Mouse (Mus musculus) lung, postnatal 36 days (tissue): Measurements from ENCODE around the gene Prph2.

ENCODE experiments used
- DNase-seq: peaks from one replicate; pipeline ENCODE4 v3.0.0; 2022; ENCODE audit warnings: mixed read lengths

Gene Prph2

GRCm38 (mm10) chr17:46890843-46891594 lies 19.2 kb upstream of the Prph2 start:
- no peak for DNase-seq

DNA sequence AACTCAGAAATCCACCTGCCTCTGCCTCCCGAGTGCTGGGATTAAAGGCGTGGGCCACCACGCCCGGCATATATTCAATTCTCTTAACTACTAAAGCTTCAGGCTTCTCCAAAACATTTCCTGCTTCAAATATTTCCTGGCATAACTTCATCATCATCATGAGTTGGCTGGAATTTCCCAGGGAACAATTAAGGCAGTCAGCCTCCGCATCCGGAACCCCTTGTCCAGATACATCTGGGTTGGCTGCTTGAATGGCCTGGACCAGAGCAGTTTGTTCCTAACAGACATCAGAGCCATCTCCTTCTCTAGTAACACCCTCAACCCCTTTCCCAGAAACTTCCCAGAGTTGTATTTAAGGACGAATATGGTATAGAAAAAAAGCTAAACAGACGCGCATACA lies 14.8 kb upstream of the Prph2 start:
- DNase-seq = peak; percentile 68

GRCm38 (mm10) chr17:46897221-46897950 lies 12.9 kb upstream of the Prph2 start:
- DNase-seq = peak; percentile 63

DNA sequence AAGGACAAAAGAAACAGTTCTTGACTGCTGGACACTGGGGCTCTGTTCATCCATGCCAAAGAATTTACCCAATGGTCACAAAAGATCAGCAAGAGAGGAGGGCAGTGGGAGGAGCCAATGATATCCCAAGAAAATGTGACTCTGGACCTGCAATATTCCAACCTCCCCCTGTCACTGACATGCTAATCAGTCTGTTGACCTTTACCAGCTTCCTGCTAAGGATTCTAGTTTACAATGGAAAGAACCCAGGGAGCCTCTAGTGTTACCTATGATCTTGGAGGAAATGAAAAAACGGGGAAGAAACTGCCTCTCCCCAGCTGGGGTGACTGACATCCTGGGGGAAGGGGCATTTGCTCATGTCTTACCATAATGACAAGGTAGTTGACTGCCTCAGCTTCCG lies 9.3 kb upstream of the Prph2 start:
- DNase-seq = no peak

GRCm38 (mm10) chr17:46903876-46904490 lies 6.3 kb upstream of the Prph2 start:
- peak; percentile 90 for DNase-seq

GRCm38 (mm10) chr17:46912331-46912730 lies 2.1 kb downstream of the Prph2 start:
- DNase-seq = no peak

GRCm38 (mm10) chr17:46915129-46915528 lies 4.9 kb downstream of the Prph2 start:
- DNase-seq = no peak

DNA sequence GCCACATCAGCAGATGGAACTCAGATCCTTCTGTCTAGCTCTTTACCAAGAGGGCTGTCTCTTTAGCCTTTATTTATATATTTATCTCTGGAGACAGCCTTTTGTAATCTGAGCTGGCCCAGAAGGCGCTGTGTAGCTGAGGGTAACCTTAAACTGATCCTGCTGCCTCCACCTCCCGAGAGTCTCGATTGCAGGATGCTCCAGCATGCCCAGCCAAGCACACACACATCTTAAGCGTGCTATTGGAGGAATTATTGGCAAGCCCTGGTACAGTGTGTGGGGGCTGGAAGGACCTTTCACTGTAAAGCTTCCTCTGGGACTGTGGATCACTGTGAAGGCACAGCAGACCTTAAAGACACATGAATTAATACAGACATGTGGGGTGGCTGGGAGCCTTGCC lies 8.7 kb downstream of the Prph2 start:
- no peak for DNase-seq

GRCm38 (mm10) chr17:46920855-46921254 lies 10.6 kb downstream of the Prph2 start:
- no peak for DNase-seq

- no peak for DNase-seq
These were observed 15.9 kb downstream of the Prph2 start for GRCm38 (mm10) chr17:46926192-46926591.

- DNase-seq = no peak
These were observed 16.7 kb downstream of the Prph2 start for GRCm38 (mm10) chr17:46926941-46927340.

- no peak for DNase-seq
These were observed 17.5 kb downstream of the Prph2 start for GRCm38 (mm10) chr17:46927781-46928180.

DNA sequence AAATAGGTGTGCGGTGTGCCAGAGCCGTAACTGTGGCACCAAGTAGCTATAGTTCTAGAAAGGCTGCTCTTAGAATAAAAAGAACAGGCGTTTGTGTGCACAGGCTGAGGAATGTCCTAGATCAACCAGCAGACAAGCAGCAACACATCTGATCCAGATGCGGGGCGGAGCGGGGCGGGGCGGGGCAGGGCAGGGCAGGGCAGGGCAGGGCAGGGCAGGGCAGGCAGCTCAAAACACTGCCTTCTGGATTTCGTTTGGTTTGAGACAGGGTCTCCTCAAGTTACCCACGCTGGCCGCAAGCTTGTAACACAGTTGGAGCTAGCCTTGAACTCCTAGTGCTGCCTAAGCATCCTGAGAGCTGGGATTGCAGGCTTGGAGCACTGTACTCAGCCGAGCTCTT lies 19.0 kb downstream of the Prph2 start:
- no peak for DNase-seq

DNA sequence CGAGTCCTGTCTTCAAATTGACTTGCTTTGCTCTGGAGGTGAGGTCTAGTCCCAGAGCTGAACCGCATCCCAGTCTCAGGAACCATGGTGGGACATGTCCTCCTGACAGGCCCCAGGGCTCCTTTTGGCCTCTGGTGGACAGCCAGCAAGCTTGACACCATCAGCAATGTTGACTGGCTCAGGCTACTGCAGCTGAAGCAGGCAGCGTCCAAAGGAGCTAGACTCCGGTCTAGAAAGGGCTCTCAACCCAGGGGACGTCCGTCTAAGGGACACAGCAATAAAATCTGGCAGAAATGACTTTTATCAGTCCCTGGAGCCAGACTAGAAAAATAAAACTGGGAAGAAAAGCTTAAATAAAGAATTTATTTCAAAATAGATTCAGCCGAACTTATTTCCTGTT lies 19.6 kb downstream of the Prph2 start:
- DNase-seq = no peak

DNA sequence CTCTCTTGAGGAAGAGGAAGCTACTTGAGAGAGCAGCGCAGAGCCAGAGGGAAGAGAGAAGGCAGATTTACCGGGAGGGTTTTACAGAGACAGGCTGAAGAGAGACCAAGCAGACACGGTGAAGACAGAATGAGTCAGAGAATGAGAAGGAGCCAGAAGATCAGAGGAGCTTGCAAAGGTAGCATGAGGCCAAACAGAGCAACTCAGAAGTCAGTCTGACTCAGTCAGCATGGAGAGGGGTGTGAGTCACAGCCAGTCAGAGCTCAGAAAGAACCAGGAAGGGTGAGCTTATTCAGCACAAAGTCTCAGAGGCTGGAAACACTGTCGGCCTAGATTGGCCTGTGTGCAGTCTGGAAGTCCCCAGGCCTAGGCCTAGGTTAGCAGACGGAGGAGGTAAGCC lies 22.7 kb downstream of the Prph2 start:
- no peak for DNase-seq

DNA sequence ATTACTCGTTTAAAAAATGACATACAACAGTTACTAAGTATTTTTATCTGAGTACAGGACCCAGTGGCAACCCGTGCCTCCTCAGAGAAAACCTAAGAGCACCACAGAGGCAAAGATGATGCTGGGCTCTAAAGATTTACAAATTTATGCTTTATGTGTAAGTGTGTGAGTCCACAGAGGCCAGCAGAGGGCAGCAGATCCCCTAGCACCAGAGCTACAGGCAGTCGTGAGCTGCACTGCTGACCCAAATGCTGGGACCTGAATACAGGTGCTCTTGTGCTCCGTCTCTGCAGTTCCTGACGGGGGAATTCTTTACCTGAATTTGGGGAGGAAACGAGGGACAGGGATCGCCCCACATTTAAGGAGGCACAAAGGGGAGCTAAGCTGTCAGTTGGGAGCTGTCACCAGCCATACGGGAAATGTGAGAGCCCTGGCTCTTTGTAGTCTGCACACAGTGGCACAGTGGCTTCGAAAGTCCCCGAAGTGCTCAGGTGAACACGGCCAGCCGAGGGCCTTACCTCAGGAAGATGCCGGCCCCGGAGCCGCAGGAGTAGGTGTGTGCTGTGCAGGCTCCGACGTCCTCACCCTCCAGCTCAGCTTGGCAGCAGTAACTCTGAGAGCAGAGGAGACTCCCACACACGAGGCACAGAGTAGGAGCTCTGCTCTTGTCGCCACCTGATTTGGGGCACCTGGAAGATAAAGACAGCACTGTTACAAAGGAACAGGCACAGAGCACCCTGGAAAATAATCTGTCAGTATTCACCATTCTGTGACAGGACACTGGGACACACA lies 23.5 kb downstream of the Prph2 start:
- DNase-seq = peak; percentile 65

DNA sequence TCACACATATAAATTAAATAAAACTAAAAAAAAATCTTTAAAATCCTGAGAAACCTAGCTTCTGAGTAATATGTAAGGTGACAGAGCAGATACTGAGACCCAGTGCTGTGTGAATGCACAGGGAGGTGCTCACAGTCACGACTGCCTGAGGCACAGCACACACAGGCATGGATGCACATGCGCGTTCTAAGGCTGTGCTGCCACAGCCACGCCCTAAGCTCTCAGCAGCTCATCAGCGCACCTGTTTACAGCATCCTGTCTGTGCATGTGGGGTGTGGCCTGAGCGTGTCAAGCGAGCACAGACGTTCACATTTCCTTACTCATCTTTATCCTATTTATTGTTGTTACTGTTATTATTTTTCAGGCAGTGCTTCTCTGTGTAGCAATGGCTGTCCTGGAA lies 30.2 kb downstream of the Prph2 start:
- DNase-seq = no peak

GRCm38 (mm10) chr17:46942421-46942820 lies 32.2 kb downstream of the Prph2 start:
- no peak for DNase-seq

- no peak for DNase-seq
These were observed 36.0 kb downstream of the Prph2 start for GRCm38 (mm10) chr17:46946276-46946675.

GRCm38 (mm10) chr17:46958045-46958444 lies 47.8 kb downstream of the Prph2 start:
- DNase-seq = no peak

- DNase-seq = no peak
These were observed 50.0 kb downstream of the Prph2 start for GRCm38 (mm10) chr17:46960216-46960615.

GRCm38 (mm10) chr17:46962153-46962552 lies 51.9 kb downstream of the Prph2 start:
- DNase-seq = no peak

GRCm38 (mm10) chr17:46963186-46963585 lies 52.9 kb downstream of the Prph2 start:
- DNase-seq = no peak
